Mouse (Mus musculus) C2C12 (cell line): ENCODE measurements around the gene Heg1. TPM values are rescaled to one million over a fixed set of nuclear protein-coding genes. Genes with fewer than 3 reads are reported as not detected.
A peak's percentile ranks its signal among the peaks of the same experiment; 100 is the strongest.

Experiments
- H3K27me3 ChIP-seq: one replicate; pipeline ENCODE4 v1.6.1; 2011; ENCODE audit not compliant: control insufficient read depth, insufficient read depth, insufficient read length
- H3K36me3 ChIP-seq: one replicate; pipeline ENCODE4 v1.6.1; 2011; ENCODE audit not compliant: control insufficient read depth, insufficient read depth
- H3K4me3 ChIP-seq: one replicate; pipeline ENCODE4 v1.5.1; 2011; ENCODE audit warnings: mild to moderate bottlenecking, control low read depth; ENCODE audit not compliant: poor library complexity, insufficient read depth, severe bottlenecking
- H3K79me2 ChIP-seq: one replicate; pipeline ENCODE4 v1.6.1; 2011; ENCODE audit not compliant: control insufficient read depth, insufficient read depth
- H3K79me3 ChIP-seq: one replicate; pipeline ENCODE4 v1.6.1; 2011; ENCODE audit warnings: low read depth, control low read depth
- H3ac ChIP-seq: one replicate; pipeline ENCODE3; 2011; ENCODE audit warnings: low read depth; ENCODE audit not compliant: control insufficient read depth, insufficient read length
- CEBPB ChIP-seq: IDR thresholded peaks from one replicate; pipeline ENCODE4 v1.6.1; 2011; ENCODE audit warnings: low read depth, mild to moderate bottlenecking, control low read depth, moderate library complexity
- CTCF ChIP-seq: IDR thresholded peaks from one replicate; pipeline ENCODE4 v1.5.1; 2011; ENCODE audit not compliant: control insufficient read depth, insufficient read depth, insufficient read length
- FOSL1 ChIP-seq: IDR thresholded peaks from one replicate; pipeline ENCODE4 v1.8.0; 2011; ENCODE audit warnings: mild to moderate bottlenecking, low read length; ENCODE audit not compliant: poor library complexity, insufficient read depth, severe bottlenecking
- MAX ChIP-seq: IDR thresholded peaks from one replicate; pipeline ENCODE4 v1.6.1; 2011; ENCODE audit warnings: mild to moderate bottlenecking, control low read depth
- MYOD1 ChIP-seq: IDR thresholded peaks from one replicate; pipeline ENCODE4 v1.6.1; 2011; ENCODE audit warnings: low read depth; ENCODE audit not compliant: control insufficient read depth, insufficient read length
- MYOG ChIP-seq: IDR thresholded peaks from one replicate; pipeline ENCODE4 v1.6.1; 2011; ENCODE audit not compliant: control insufficient read depth, insufficient read length; ENCODE audit errors: extremely low read depth
- USF1 ChIP-seq: IDR thresholded peaks from one replicate; pipeline ENCODE4 v1.6.1; 2011; ENCODE audit warnings: low read depth, mild to moderate bottlenecking, control low read depth, moderate library complexity
- polyA plus RNA-seq: library from polyadenylated mRNA; unstranded; fragments of >200 nt; fragmentation: generic; extraction: Trizol; gene quantifications from one replicate; pipeline ENCODE4 v1.2.1, GENCODE M21; 2012; ENCODE audit warnings: missing spikeins

Heg1 gene
- polyA plus RNA-seq, 1 experiment, result 4.4 TPM

- no peak for TF ChIP-seq FOSL1
- TF ChIP-seq CEBPB, result no peak
- TF ChIP-seq MYOG, result no peak
- no peak for TF ChIP-seq MAX
- TF ChIP-seq MYOD1, result no peak
- TF ChIP-seq CTCF, result no peak
- no peak for TF ChIP-seq USF1
- H3K36me3 ChIP-seq, result no peaks in the 10 kb centered on the region
- H3K4me3 ChIP-seq, result peak overlapping the region; percentile 65
- H3K79me2 ChIP-seq, result peaks cover 38% of the 10 kb centered on the region
- no peaks in the 10 kb centered on the region for H3K27me3 ChIP-seq
- H3ac ChIP-seq, result peak overlapping the region; percentile 98
- H3K79me3 ChIP-seq, result peaks cover 15% of the 10 kb centered on the region
These were observed 832 bp downstream of the Heg1 start for GRCm38 (mm10) chr16:33684703-33685701.

DNA sequence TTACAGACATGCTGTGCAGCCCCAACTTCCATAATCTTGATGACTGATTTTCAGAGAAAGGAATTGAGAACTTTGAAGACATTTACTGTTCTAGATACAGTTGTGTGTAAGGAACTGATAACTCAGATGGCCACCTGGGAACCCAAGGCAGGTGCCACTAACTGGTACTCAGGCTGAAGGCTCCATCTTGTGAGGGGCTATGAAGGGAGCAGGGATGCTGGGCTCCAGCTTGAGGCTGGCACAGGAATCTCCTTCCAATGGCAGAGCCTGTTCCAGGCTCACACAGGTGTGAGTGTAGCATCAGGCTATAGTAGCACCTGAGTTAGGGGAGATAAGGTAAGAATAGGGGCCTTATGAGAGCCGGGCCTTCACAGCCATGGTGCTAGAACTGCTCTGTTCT is 1.9 kb downstream of the Heg1 start:
- Histone ChIP-seq H3K79me2 (peaks cover 38% of the 10 kb centered on the region), H3K36me3 (no peaks in the 10 kb centered on the region), H3K4me3 (no peak overlapping the region), H3ac (no peak overlapping the region), H3K27me3 (no peaks in the 10 kb centered on the region), H3K79me3 (peaks cover 17% of the 10 kb centered on the region)
- no peak for TF ChIP-seq MYOG
- TF ChIP-seq CTCF, result no peak
- TF ChIP-seq MAX, result no peak
- TF ChIP-seq MYOD1, result no peak
- TF ChIP-seq USF1, result no peak
- no peak for TF ChIP-seq FOSL1
- TF ChIP-seq CEBPB, result no peak

DNA sequence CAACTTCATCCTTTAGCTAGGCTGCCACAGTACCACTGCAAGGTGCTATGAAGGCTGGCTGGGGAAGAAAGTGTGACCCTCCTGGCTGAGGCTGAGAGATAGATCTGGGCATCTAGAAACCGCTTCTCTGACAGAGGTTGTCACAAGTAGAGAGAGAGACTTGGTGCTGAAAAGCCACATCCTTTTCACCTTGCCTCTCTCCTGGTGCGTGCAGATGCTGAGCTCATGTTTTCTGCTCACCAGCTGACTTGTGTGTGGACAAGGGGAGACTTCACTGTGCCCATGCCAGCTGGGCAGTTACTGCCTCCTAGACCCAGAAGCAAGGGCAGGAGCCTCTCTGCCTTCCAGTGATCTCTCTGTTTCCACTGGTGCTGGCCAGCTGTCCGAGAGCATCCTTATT is 3.6 kb downstream of the Heg1 start:
- no peak for TF ChIP-seq USF1
- TF ChIP-seq MYOG, result no peak
- TF ChIP-seq FOSL1, result no peak
- no peak for TF ChIP-seq CEBPB
- TF ChIP-seq MYOD1, result no peak
- TF ChIP-seq CTCF, result no peak
- no peak for TF ChIP-seq MAX
- H3K79me3 ChIP-seq, result peaks cover 17% of the 10 kb centered on the region
- no peaks in the 10 kb centered on the region for H3K27me3 ChIP-seq
- H3ac ChIP-seq, result no peak overlapping the region
- H3K79me2 ChIP-seq, result peaks cover 38% of the 10 kb centered on the region
- no peaks in the 10 kb centered on the region for H3K36me3 ChIP-seq
- H3K4me3 ChIP-seq, result no peak overlapping the region

DNA sequence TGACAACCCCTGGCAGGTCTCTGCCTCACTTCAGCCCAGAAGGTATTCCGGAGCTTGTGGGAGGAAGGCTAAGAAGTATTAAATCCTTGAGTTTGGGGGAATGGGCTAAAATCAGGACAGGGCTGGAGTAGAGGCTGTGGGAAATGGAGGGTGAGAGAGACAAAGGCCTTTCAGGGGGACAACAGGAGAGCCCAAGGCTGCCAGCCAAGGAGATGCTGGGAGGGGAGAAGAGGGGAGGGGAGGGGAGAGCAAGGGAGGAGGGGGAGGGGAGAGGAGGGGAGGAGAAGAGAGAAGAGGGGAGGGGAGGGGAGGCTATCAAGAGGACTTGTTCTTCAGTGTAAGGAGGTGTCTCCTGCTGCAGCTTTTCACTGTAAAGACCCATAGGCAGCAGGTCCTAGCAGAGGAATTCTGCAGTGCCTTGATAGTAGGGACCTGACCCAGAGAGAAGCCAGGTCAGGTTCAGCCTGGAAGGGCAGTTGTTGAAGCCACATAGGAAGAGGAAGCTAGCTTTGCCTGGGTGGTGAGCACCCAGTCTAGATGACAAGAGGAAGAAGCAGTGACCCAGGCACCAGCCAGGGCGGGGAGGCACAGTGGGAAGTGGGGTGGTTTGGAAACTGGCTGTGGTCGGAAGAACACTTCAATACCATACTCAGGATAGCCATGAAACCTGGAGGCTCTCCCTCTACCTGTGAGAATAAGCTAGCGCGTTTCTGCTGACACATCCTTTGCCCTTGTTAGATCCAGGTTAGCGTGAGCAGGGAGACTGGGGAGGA is 7.0 kb downstream of the Heg1 start:
- Histone ChIP-seq H3K79me3 (peaks cover 11% of the 10 kb centered on the region), H3K27me3 (no peaks in the 10 kb centered on the region), H3K36me3 (no peaks in the 10 kb centered on the region), H3K79me2 (peaks cover 34% of the 10 kb centered on the region), H3K4me3 (no peak overlapping the region), H3ac (no peak overlapping the region)
- TF ChIP-seq MYOG (no peak), USF1 (no peak), MYOD1 (no peak), CEBPB (no peak), FOSL1 (no peak)

DNA sequence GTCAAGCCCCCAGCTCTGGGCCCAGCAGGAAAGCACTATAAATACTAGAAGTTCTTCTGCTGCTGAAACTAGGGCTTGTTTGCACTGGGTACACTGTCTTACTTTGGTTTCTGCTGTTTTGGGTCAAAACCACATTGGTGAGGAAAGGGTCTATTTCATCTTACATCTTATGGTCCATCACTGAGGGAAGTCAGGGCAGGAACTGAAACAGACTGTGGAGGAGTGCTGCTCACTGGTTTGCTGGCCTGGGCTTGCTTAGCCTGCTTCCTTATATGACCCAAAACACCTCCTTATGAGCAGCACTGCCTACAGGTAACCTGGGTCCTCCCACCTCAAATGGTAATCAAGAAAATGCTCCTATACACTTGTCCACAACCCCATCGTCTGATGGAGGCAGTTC is 9.4 kb downstream of the Heg1 start:
- TF ChIP-seq FOSL1 (no peak), CEBPB (no peak), USF1 (no peak), MYOG (no peak), MAX (no peak), CTCF (no peak), MYOD1 (no peak)
- H3K4me3 ChIP-seq, result no peak overlapping the region
- H3ac ChIP-seq, result no peak overlapping the region
- no peaks in the 10 kb centered on the region for H3K36me3 ChIP-seq
- peaks cover 4% of the 10 kb centered on the region for H3K79me3 ChIP-seq
- H3K27me3 ChIP-seq, result no peaks in the 10 kb centered on the region
- peaks cover 13% of the 10 kb centered on the region for H3K79me2 ChIP-seq
